Mouse (Mus musculus): Measurements from ENCODE around the gene Uvrag. TPM values are rescaled to one million over a fixed set of nuclear protein-coding genes. Genes with fewer than 3 reads are reported as not detected.

Gene Uvrag
- polyA plus RNA-seq, 1 experiment = 40.2 TPM

GRCm38 (mm10) chr7:99155311-99156289 lies 14.7 kb upstream of the Uvrag start:
- Histone ChIP-seq H3K4me3 (ENCODE audit: insufficient read depth, low read length) (no peak overlapping the region), H3K4me1 (ENCODE audit: control insufficient read depth, insufficient read depth, low read length) (peaks cover 5% of the 10 kb centered on the region), H3K27ac (ENCODE audit: insufficient read depth, low read length) (no peak overlapping the region)
- TF ChIP-seq POLR2A (IDR thresholded peaks at IDR 0.05; ENCODE audit: low read depth, low read length) (peak; percentile 53; the same call in 1 of the 2 replicates), CTCF (IDR thresholded peaks at IDR 0.05; ENCODE audit: borderline replicate concordance, insufficient read depth, low read length) (no peak)

GRCm38 (mm10) chr7:99154648-99155151 lies 13.8 kb upstream of the Uvrag start:
- H3K27ac ChIP-seq (ENCODE audit: insufficient read depth, low read length) = no peak overlapping the region
- no peak overlapping the region for H3K4me3 ChIP-seq (ENCODE audit: insufficient read depth, low read length)
- peaks cover 5% of the 10 kb centered on the region for H3K4me1 ChIP-seq (ENCODE audit: control insufficient read depth, insufficient read depth, low read length)
- TF ChIP-seq POLR2A (IDR thresholded peaks at IDR 0.05; ENCODE audit: low read depth, low read length) (no peak), CTCF (IDR thresholded peaks at IDR 0.05; ENCODE audit: borderline replicate concordance, insufficient read depth, low read length) (no peak)

GRCm38 (mm10) chr7:99153686-99154202 lies 12.8 kb upstream of the Uvrag start:
- Histone ChIP-seq H3K27ac (ENCODE audit: insufficient read depth, low read length) (no peak overlapping the region), H3K4me3 (ENCODE audit: insufficient read depth, low read length) (no peak overlapping the region), H3K4me1 (ENCODE audit: control insufficient read depth, insufficient read depth, low read length) (peaks cover 5% of the 10 kb centered on the region)
- no peak for TF ChIP-seq CTCF (IDR thresholded peaks at IDR 0.05; ENCODE audit: borderline replicate concordance, insufficient read depth, low read length)
- no peak for TF ChIP-seq POLR2A (IDR thresholded peaks at IDR 0.05; ENCODE audit: low read depth, low read length)

GRCm38 (mm10) chr7:99152756-99153155 lies 11.8 kb upstream of the Uvrag start:
- no peak overlapping the region for H3K27ac ChIP-seq (ENCODE audit: insufficient read depth, low read length)
- no peak for TF ChIP-seq CTCF (IDR thresholded peaks at IDR 0.05; ENCODE audit: borderline replicate concordance, insufficient read depth, low read length)
- no peak for TF ChIP-seq POLR2A (IDR thresholded peaks at IDR 0.05; ENCODE audit: low read depth, low read length)
- no peak overlapping the region for H3K4me3 ChIP-seq (ENCODE audit: insufficient read depth, low read length)
- peaks cover 5% of the 10 kb centered on the region for H3K4me1 ChIP-seq (ENCODE audit: control insufficient read depth, insufficient read depth, low read length)

GRCm38 (mm10) chr7:99151342-99151741 lies 10.4 kb upstream of the Uvrag start:
- peak; percentile 90 for TF ChIP-seq CTCF (IDR thresholded peaks at IDR 0.05; ENCODE audit: borderline replicate concordance, insufficient read depth, low read length)
- no peak for TF ChIP-seq POLR2A (IDR thresholded peaks at IDR 0.05; ENCODE audit: low read depth, low read length)
- no peak overlapping the region for H3K27ac ChIP-seq (ENCODE audit: insufficient read depth, low read length)
- peaks cover 5% of the 10 kb centered on the region for H3K4me1 ChIP-seq (ENCODE audit: control insufficient read depth, insufficient read depth, low read length)
- H3K4me3 ChIP-seq (ENCODE audit: insufficient read depth, low read length) = no peak overlapping the region

DNA sequence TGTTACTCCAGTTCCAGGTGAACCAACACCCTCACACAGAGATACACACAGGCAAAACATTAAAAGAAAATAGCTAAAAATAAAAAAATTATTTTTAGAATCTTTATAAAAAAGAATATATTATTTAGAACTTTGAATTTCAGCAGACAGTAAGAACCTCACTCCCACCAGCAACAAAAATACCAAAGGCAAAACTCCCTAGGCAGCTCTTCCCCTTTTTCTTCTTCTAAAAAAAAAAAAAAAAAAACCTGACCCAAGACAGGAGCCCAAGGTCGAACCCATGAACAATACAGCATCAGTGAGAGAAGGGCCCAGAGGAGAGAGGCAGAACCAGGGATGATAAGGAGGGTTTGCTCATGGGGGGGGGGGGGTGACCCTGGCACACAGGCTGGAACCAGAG lies 8.1 kb upstream of the Uvrag start:
- Histone ChIP-seq H3K4me3 (ENCODE audit: insufficient read depth, low read length) (no peak overlapping the region), H3K27ac (ENCODE audit: insufficient read depth, low read length) (no peak overlapping the region), H3K4me1 (ENCODE audit: control insufficient read depth, insufficient read depth, low read length) (no peaks in the 10 kb centered on the region)
- TF ChIP-seq CTCF (IDR thresholded peaks at IDR 0.05; ENCODE audit: borderline replicate concordance, insufficient read depth, low read length) = no peak
- no peak for TF ChIP-seq POLR2A (IDR thresholded peaks at IDR 0.05; ENCODE audit: low read depth, low read length)

GRCm38 (mm10) chr7:99147494-99147893 lies 6.6 kb upstream of the Uvrag start:
- H3K4me1 ChIP-seq (ENCODE audit: control insufficient read depth, insufficient read depth, low read length) = peaks cover 5% of the 10 kb centered on the region; the same call in 1 of the 2 replicates
- TF ChIP-seq CTCF (IDR thresholded peaks at IDR 0.05; ENCODE audit: borderline replicate concordance, insufficient read depth, low read length) (no peak), POLR2A (IDR thresholded peaks at IDR 0.05; ENCODE audit: low read depth, low read length) (no peak)

GRCm38 (mm10) chr7:99146906-99147305 lies 6.0 kb upstream of the Uvrag start:
- no peak for TF ChIP-seq CTCF (IDR thresholded peaks at IDR 0.05; ENCODE audit: borderline replicate concordance, insufficient read depth, low read length)
- TF ChIP-seq POLR2A (IDR thresholded peaks at IDR 0.05; ENCODE audit: low read depth, low read length) = no peak
- no peak overlapping the region for H3K4me3 ChIP-seq (ENCODE audit: insufficient read depth, low read length)
- H3K4me1 ChIP-seq (ENCODE audit: control insufficient read depth, insufficient read depth, low read length) = peaks cover 10% of the 10 kb centered on the region
- no peak overlapping the region for H3K27ac ChIP-seq (ENCODE audit: insufficient read depth, low read length)

More at GRCm38 (mm10) chr7:99147494-99147893, 6.6 kb upstream of the Uvrag start:
- H3K27ac ChIP-seq (ENCODE audit: insufficient read depth, low read length) = no peak overlapping the region
- H3K4me3 ChIP-seq (ENCODE audit: insufficient read depth, low read length) = no peak overlapping the region

- H3K4me3 ChIP-seq (ENCODE audit: insufficient read depth, low read length) = no peak overlapping the region
- no peak for TF ChIP-seq POLR2A (IDR thresholded peaks at IDR 0.05; ENCODE audit: low read depth, low read length)
- TF ChIP-seq CTCF (IDR thresholded peaks at IDR 0.05; ENCODE audit: borderline replicate concordance, insufficient read depth, low read length) = no peak
- no peak overlapping the region for H3K27ac ChIP-seq (ENCODE audit: insufficient read depth, low read length)
- peaks cover 10% of the 10 kb centered on the region for H3K4me1 ChIP-seq (ENCODE audit: control insufficient read depth, insufficient read depth, low read length)
Measured at GRCm38 (mm10) chr7:99146011-99146410, 5.1 kb upstream of the Uvrag start.

DNA sequence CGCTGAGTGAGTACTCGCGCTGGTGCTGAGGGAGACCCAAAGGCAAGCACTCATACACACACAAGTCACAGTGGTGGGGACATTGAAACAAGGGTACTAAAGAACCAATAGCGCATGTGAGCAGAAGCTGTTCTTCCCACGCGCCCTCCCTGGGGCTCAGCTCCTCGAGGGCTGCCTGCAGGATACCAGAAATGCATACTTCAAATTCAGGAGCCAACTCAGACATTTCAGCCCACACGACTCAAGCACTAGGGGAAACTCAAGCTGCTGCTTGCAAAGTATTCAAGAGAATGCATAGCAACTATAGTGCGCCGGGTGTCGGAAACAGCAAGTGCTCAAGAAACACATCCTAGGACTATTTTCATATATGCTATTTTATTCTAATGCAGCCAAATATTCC lies 3.7 kb upstream of the Uvrag start:
- Histone ChIP-seq H3K4me3 (ENCODE audit: insufficient read depth, low read length) (no peak overlapping the region), H3K4me1 (ENCODE audit: control insufficient read depth, insufficient read depth, low read length) (peaks cover 10% of the 10 kb centered on the region), H3K27ac (ENCODE audit: insufficient read depth, low read length) (no peak overlapping the region)
- TF ChIP-seq CTCF (IDR thresholded peaks at IDR 0.05; ENCODE audit: borderline replicate concordance, insufficient read depth, low read length) = no peak
- no peak for TF ChIP-seq POLR2A (IDR thresholded peaks at IDR 0.05; ENCODE audit: low read depth, low read length)
